Mouse (Mus musculus): Measurements from ENCODE around the gene Gm867.

GRCm38 (mm10) chr10:75921726-75922560, 18.5 kb downstream of the Gm867 start:
- TF ChIP-seq POLR2A (IDR thresholded peaks at IDR 0.05; ENCODE audit: control insufficient read depth in 1 of 2, insufficient read depth in 1 of 2, low read depth in 1 of 2, low read length in 2 of 2, poor library complexity in 1 of 2) (no peak), CTCF (IDR thresholded peaks at IDR 0.05 in 2 of 3, conservative IDR thresholded peaks at IDR 0.05 in 1 of 3; ENCODE audit: control insufficient read depth in 1 of 3, insufficient read depth in 1 of 3, low read depth in 2 of 3, low read length in 3 of 3, poor library complexity in 1 of 3, severe bottlenecking in 1 of 3) (no peak)

All from MEL (cell line).